Mouse (Mus musculus) kidney, adult 10 weeks (tissue): Measurements from ENCODE around the gene Krtap1-3. TPM values are rescaled to one million over a fixed set of nuclear protein-coding genes. Genes with fewer than 3 reads are reported as not detected.

Experiments
- polyA plus RNA-seq: library from polyadenylated mRNA; stranded (reverse); fragments of 350-450 nt; fragmentation: Illumina TruSeq; extraction: RNeasy Lipid Tissue Mini Kit (QIAGEN cat#74804); gene quantifications from one replicate; pipeline ENCODE4 v1.2.3, GENCODE M21; 2014; ENCODE audit warnings: low read depth, low replicate concordance

The Krtap1-3 gene
- not detected for polyA plus RNA-seq

DNA sequence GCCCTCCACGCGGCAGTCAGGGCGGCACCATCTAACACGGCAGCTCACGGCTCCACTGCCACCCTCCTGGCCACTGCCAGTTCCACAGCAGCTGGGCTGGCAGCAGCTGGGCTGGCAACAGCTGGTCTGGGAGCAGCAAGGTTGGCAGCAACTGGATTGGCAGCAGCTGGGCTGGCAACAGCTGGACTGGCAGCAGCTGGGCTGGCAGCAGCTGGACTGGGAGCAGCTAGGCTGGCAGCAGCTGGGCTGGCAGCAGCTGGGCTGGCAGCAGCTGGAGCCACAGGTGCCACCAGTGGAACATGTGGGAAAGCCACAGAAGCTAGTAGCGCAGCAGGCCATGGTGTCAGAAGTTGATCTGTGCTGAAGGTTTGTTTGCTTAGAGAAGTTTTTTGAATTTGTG, at the start of gene Krtap1-3:
TSS of gene Krtap1-3 (minus strand) at position 359 of the 400 bp plus-strand sequence.

DNA sequence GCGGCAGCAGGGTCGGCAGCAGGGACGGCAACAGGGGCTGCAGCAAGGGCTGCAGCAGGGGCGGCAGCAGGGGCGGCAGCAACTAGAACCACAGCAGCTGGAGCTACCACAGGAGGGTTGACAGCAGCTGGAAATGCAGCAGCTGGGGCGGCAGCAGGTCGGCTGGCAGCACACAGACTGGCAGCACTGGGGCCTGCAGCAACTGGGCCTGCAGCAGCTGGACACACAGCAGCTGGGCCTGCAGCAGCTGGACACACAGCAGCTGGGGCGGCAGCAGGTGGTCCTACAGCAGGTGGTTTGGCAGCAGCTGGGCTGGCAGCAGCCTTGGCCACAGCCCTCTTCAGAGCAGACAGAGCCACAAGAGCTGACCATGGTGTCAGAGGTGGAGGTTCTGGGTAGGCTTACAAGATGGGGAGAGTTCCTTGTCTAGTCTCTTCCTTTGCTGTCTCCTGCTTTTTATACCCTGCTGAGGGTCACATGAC, 43.6 kb upstream of the Krtap1-3 start, which contains the start of gene Krtap4-2:
TSS of gene Krtap4-2 (minus strand) at position 432 of the 482 bp plus-strand sequence.

DNA sequence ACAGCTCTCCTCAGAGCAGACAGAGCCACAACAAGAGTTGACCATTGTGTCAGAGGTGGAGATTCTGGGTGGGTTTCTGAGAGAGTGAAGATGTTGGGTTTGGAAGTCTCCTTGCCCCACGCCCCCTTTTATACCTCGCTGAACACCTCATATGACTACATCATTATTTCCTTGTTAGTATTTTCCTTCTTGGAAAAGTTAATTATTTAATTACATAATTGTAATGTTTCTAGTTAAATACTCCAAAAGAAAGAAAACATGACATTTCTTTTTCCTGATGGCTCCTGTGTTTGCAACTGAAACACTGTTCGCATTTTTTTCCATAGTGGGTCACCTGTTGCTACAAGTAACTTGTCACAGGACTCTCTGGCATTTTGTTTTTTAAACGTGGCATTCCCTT, 37.0 kb upstream of the Krtap1-3 start, which contains the start of gene Krtap4-1:
TSS of gene Krtap4-1 (minus strand) at position 101 of the 400 bp plus-strand sequence.

DNA sequence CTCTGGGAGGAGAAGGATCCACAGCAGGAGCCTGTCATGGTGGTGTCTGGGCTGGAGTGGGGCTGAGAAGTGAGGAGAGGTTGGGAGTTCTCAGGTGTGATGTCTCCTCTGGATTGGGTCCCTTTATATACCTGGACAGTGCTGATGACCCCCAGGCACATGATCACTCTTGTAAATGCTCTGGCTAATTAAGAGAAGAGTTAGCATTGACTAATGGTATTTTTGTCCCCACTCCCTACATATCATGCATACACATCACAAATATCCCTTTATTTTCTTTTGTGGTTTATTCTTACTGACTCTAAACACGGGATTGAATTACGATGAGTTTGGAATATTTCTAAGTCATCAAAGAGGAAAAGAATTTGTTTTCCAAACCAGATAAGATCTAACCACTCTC, 29.2 kb upstream of the Krtap1-3 start, which contains the start of gene Gm11562:
TSS of gene Gm11562 (minus strand) at position 101 of the 400 bp plus-strand sequence.

DNA sequence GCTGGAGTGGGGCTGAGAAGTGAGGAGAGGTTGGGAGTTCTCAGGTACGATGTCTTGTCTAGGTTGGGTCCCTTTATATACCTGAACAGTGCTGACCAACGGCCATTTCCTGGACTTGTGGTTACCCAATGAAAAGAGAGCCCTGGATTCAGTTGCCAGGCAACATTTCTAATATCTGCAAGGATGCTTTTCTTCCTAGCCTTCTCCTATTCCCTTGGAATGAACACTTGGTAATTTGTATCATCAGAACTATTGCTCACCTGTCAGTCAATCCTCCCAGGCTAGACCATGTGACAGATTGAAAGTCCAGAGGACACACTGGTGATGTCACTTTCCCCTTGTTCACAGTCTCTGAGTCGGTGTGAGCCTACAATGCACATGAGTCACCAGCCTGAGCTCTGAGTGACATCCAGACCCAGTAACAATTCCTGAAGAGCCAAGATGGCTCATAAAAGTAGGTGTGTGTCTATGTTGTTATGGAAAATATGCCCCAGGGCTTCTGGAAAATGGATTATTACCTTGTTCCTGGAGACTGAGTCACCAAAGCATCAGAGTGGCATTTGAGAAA, 23.7 kb upstream of the Krtap1-3 start, which contains the start of gene Krtap2-4:
TSS of gene Krtap2-4 (minus strand) at position 51 of the 568 bp plus-strand sequence.

DNA sequence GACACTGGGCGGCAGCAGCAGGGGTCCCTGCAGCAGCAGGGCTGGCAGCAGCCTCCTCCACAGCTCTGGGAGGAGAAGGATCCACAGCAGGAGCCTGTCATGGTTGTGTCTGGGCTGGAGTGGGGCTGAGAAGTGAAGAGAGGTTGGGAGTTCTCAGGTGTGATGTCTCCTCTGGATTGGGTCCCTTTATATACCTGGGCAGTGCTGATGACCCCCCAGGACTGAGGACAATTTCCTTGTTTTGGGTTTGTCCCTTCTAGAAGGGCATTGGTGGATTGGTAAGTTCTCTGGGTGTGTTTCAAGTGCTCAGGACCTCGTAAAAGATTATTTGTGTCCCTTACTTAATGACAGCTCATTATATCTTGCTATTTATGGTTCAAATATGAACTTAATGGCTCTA, 18.9 kb upstream of the Krtap1-3 start, which contains the start of gene Gm11937:
TSS of gene Gm11937 (minus strand) at position 101 of the 400 bp plus-strand sequence.

DNA sequence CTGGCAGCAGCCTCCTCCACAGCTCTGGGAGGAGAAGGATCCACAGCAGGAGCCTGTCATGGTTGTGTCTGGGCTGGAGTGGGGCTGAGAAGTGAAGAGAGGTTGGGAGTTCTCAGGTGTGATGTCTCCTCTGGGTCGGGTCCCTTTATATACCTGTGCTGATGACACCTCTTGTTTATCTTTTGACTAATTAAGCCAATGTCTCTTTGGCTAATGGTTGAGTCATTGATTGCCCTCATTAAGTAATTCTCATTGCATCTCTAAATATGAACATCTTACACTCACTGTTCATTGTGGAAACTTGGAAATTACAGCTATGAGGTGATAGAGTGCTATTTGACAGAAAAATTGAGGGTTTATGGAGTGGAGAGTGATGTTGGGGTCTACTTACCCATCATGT, 12.1 kb upstream of the Krtap1-3 start, which contains the start of gene Gm11938:
TSS of gene Gm11938 (minus strand) at position 101 of the 400 bp plus-strand sequence.

DNA sequence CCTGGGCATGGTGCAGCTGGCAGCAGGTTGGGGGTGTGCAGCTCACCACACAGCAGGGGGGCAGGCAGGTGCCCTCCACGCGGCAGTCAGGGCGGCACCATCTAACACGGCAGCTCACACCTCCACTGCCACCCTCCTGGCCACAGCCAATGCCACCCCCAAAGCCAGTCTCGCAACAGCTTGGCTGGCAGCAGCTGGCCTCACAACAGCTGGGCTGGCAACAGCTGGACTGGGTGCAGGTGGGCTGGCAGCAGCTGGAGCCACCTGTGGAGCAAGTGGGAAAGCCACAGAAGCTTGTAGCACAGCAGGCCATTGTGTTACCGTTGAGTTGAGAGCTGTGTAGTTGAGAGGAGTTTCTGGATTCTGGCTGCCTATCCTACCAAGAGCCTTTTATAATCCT, 6.6 kb upstream of the Krtap1-3 start, which contains the start of gene Krtap9-3:
TSS of gene Krtap9-3 (minus strand) at position 364 of the 400 bp plus-strand sequence.

DNA sequence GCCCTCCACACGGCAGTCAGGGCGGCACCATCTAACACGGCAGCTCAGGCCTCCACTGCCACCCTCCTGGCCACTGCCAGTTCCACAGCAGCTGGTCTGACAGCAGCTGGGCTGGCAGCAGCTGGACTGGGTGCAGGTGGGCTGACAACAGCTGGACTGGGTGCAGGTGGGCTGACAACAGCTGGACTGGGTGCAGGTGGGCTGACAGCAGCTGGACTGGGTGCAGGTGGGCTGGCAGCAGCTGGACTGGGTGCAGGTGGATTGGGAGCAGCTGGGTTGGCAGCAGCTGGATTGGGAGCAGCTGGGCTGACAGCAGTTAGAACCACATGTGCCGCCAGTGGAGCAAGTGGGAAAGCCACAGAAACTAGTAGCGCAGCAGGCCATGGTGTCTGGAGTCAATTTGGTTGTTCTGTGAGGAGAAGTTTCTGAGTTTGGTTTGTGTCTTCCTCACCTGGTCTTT, 7.9 kb downstream of the Krtap1-3 start, which contains the start of gene Krtap1-4:
TSS of gene Krtap1-4 (minus strand) at position 410 of the 460 bp plus-strand sequence.

DNA sequence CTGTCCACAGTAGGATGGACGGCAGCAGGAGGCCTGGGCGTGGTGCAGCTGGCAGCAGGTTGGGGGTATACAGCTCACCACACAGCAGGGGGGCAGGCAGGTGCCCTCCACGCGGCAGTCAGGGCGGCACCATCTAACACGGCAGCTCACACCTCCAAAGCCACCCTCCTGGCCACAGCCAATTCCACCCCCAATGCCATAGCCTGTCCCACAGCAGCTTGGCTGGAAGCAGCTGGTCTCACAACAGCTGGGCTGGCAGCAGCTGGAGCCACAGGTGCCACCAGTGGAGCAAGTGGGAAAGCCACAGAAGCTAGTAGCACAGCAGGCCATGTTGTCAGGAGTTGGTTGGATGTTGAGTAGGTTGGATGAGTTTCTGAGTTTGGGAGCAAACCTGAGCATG, 10.5 kb downstream of the Krtap1-3 start, which contains the start of gene Krtap1-5:
TSS of gene Krtap1-5 (minus strand) at position 381 of the 400 bp plus-strand sequence.

DNA sequence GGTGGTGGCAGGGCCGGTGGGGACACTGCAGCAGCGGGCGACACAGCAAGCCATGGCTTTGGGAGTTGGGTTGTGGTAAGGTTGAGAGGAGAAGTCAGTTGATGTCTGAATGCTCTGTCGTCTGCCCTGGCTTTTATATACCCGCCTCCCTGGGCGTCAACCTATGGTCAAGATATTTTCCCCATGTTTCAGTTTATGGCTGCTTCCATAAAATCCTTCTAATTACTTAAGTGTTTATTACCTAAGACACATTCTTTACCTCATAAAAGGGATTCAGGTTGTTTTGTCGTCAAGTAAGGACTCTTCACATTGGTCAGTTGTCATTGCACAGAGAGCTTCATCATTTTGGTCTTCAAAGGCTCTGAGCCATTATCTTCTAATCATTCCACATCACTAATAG, 24.6 kb downstream of the Krtap1-3 start, which contains the start of gene Krtap3-1:
TSS of gene Krtap3-1 (minus strand) at position 101 of the 400 bp plus-strand sequence.

DNA sequence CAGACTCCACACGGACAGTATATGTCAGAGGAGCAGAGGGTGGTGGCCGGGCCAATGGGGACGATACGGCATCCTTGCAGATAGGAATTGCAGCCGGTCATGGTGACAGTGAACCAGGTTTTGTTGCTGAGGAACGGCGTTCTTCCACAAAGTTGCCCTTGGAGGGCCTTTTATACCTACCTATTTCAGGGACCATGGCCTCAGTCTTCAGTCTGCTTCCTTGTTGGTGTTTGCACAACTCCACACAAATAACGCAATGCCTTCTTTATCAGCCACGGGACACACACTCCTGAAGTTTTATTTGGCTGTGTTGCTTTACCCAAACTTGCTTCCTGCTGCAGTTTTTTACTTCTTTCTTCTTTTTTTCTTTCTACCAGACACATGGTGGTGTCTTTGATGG, 31.8 kb downstream of the Krtap1-3 start, which contains the start of gene Gm11939:
TSS of gene Gm11939 (minus strand) at position 101 of the 400 bp plus-strand sequence.

DNA sequence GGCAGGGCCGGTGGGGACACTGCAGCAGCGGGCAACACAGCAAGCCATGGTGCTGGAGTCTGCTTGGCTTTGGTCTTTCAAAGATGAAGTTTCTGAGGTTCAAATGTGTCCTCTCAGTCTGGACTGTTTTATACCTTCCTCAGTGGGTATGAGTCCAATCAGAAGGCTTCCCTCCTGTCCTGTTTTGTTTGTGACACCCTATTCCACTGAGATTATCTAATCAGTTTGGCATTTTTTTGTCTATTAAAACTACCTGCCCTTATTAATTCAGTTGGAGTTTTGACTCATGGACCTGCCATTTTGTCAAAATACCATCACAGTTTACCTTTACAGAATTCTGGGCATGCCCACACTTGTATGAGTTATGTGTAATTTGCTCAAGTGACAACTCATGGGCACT, 34.4 kb downstream of the Krtap1-3 start, which contains the start of gene Krtap3-2:
TSS of gene Krtap3-2 (minus strand) at position 101 of the 400 bp plus-strand sequence.

DNA sequence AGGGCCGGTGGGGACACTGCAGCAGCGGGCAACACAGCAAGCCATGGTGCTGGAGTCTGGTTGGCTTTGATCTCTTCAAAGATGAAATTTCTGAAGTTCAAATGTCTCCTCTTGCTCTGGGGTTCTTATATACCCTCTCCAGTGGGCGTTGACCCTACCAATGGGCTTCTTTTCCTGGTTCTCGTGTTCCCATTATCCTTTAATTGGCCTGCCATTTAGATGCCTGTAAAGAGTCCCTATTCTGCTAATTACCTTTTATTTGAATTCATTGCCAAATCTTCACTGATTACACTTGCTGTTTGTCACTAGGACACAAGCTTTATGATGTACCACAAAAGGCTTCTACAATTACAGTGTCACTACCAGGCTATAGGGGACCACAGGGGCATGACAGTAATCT, 40.4 kb downstream of the Krtap1-3 start, which contains the start of gene Krtap3-3:
TSS of gene Krtap3-3 (minus strand) at position 101 of the 400 bp plus-strand sequence.

Other genes with a start within 250 kb of the Krtap1-3 start
- gene Krt27, start 240.2 kb downstream of the Krtap1-3 start, polyA plus RNA-seq = not detected
- gene Krt28, start 216.4 kb downstream of the Krtap1-3 start, polyA plus RNA-seq = not detected
- 20.3 TPM for gene Krt10, start 202.0 kb downstream of the Krtap1-3 start, polyA plus RNA-seq
- gene Krt12, start 169.1 kb downstream of the Krtap1-3 start, polyA plus RNA-seq = not detected
- 0.53 TPM for gene Krt20, start 153.2 kb downstream of the Krtap1-3 start, polyA plus RNA-seq
- gene Krt23, start 98.2 kb downstream of the Krtap1-3 start, polyA plus RNA-seq = 2.7 TPM
- gene Krt39, start 70.0 kb downstream of the Krtap1-3 start, polyA plus RNA-seq = not detected
- not detected for gene Krt40, start 48.2 kb downstream of the Krtap1-3 start, polyA plus RNA-seq
- not detected for gene Krtap3-3, start 40.5 kb downstream of the Krtap1-3 start, polyA plus RNA-seq
- gene Krtap3-2, start 34.5 kb downstream of the Krtap1-3 start, polyA plus RNA-seq = not detected
- gene Gm11939, start 31.9 kb downstream of the Krtap1-3 start, polyA plus RNA-seq = not detected
- gene Krtap3-1, start 24.7 kb downstream of the Krtap1-3 start, polyA plus RNA-seq = not detected
- not detected for gene Krtap1-5, start 10.3 kb downstream of the Krtap1-3 start, polyA plus RNA-seq
- gene Krtap1-4, start 7.7 kb downstream of the Krtap1-3 start, polyA plus RNA-seq = not detected
- not detected for gene Krtap9-3, start 6.8 kb upstream of the Krtap1-3 start, polyA plus RNA-seq
- not detected for gene Gm11938, start 12.0 kb upstream of the Krtap1-3 start, polyA plus RNA-seq
- not detected for gene Gm11937, start 18.9 kb upstream of the Krtap1-3 start, polyA plus RNA-seq
- not detected for gene Krtap2-4, start 23.5 kb upstream of the Krtap1-3 start, polyA plus RNA-seq
- gene Gm11562, start 29.1 kb upstream of the Krtap1-3 start, polyA plus RNA-seq = not detected
- not detected for gene Krtap4-1, start 36.9 kb upstream of the Krtap1-3 start, polyA plus RNA-seq
- not detected for gene Krtap4-2, start 43.7 kb upstream of the Krtap1-3 start, polyA plus RNA-seq
- not detected for gene Krtap4-7, start 52.8 kb upstream of the Krtap1-3 start, polyA plus RNA-seq
- not detected for gene Gm11555, start 58.9 kb upstream of the Krtap1-3 start, polyA plus RNA-seq
- not detected for gene Gm11563, start 67.6 kb upstream of the Krtap1-3 start, polyA plus RNA-seq
- gene Krtap4-6, start 74.6 kb upstream of the Krtap1-3 start, polyA plus RNA-seq = not detected
- not detected for gene Gm14190, start 99.4 kb upstream of the Krtap1-3 start, polyA plus RNA-seq
- gene Gm14180, start 143.0 kb upstream of the Krtap1-3 start, polyA plus RNA-seq = not detected
- not detected for gene Gm11595, start 181.6 kb upstream of the Krtap1-3 start, polyA plus RNA-seq
- gene Krtap4-8, start 189.4 kb upstream of the Krtap1-3 start, polyA plus RNA-seq = not detected
- gene Krtap4-9, start 193.9 kb upstream of the Krtap1-3 start, polyA plus RNA-seq = not detected
- not detected for gene Gm11596, start 202.1 kb upstream of the Krtap1-3 start, polyA plus RNA-seq
- gene Gm11569, start 207.6 kb upstream of the Krtap1-3 start, polyA plus RNA-seq = not detected
- not detected for gene Gm11554, start 213.1 kb upstream of the Krtap1-3 start, polyA plus RNA-seq
- gene Krtap4-13, start 218.6 kb upstream of the Krtap1-3 start, polyA plus RNA-seq = not detected
- gene Gm11564, start 224.3 kb upstream of the Krtap1-3 start, polyA plus RNA-seq = not detected
- gene 2300003K06Rik, start 246.7 kb upstream of the Krtap1-3 start, polyA plus RNA-seq = not detected